Mouse (Mus musculus): ENCODE results near the gene Adcy1. TPM values are rescaled to one million over a fixed set of nuclear protein-coding genes. Genes with fewer than 3 reads are reported as not detected.
A peak's percentile ranks its signal among the peaks of the same experiment; 100 is the strongest.

Adcy1 gene
- total and polyA plus RNA-seq, 2 experiments = under 0.01 to 0.16 TPM

GRCm38 (mm10) chr11:7113687-7114086 is 50.4 kb downstream of the Adcy1 start:
- Histone ChIP-seq H3K4me3 (ENCODE audit: insufficient read depth, low read depth, low read length) (no peak overlapping the region), H3K27ac (replicated peaks; ENCODE audit: insufficient read depth, low read depth, low read length) (no peak overlapping the region), H3K9ac (ENCODE audit: low read depth, low read length) (no peak overlapping the region), H3K27me3 (ENCODE audit: control insufficient read depth, insufficient read depth, low read length) (no peaks in the 10 kb centered on the region), H3K79me2 (ENCODE audit: control insufficient read depth, insufficient read depth, low read length) (no peaks in the 10 kb centered on the region), H3K4me1 (ENCODE audit: control insufficient read depth, insufficient read depth, low read length) (no peaks in the 10 kb centered on the region), H3K36me3 (ENCODE audit: control insufficient read depth, insufficient read depth, low read length) (no peaks in the 10 kb centered on the region)
- TF ChIP-seq CTCF (IDR thresholded peaks at IDR 0.05; ENCODE audit: low read depth, low read length) (no peak), POLR2A (IDR thresholded peaks at IDR 0.05; ENCODE audit: extremely low read depth, insufficient read depth, low read length) (no peak)
- DNase-seq (ENCODE audit: extremely low read depth, low read depth, low spot score) = no peak
- WGBS = 59% methylated on average over 6 of the region's 6 CpGs

- TF ChIP-seq CTCF (IDR thresholded peaks at IDR 0.05; ENCODE audit: low read depth, low read length) = no peak
- no peak for TF ChIP-seq POLR2A (IDR thresholded peaks at IDR 0.05; ENCODE audit: extremely low read depth, insufficient read depth, low read length)
- 77% methylated on average over 9 of the region's 9 CpGs for WGBS
- H3K79me2 ChIP-seq (ENCODE audit: control insufficient read depth, insufficient read depth, low read length) = no peaks in the 10 kb centered on the region
- H3K9ac ChIP-seq (ENCODE audit: low read depth, low read length) = no peak overlapping the region
- H3K4me1 ChIP-seq (ENCODE audit: control insufficient read depth, insufficient read depth, low read length) = no peaks in the 10 kb centered on the region
- no peak overlapping the region for H3K4me3 ChIP-seq (ENCODE audit: insufficient read depth, low read depth, low read length)
- H3K36me3 ChIP-seq (ENCODE audit: control insufficient read depth, insufficient read depth, low read length) = no peaks in the 10 kb centered on the region
- DNase-seq (ENCODE audit: extremely low read depth, low read depth, low spot score) = no peak
- no peaks in the 10 kb centered on the region for H3K27me3 ChIP-seq (ENCODE audit: control insufficient read depth, insufficient read depth, low read length)
- no peak overlapping the region for H3K27ac ChIP-seq (replicated peaks; ENCODE audit: insufficient read depth, low read depth, low read length)
Observed at GRCm38 (mm10) chr11:7114312-7114711, 51.0 kb downstream of the Adcy1 start.

GRCm38 (mm10) chr11:7116647-7117046 is 53.4 kb downstream of the Adcy1 start:
- Histone ChIP-seq H3K36me3 (ENCODE audit: control insufficient read depth, insufficient read depth, low read length) (no peaks in the 10 kb centered on the region), H3K27me3 (ENCODE audit: control insufficient read depth, insufficient read depth, low read length) (no peaks in the 10 kb centered on the region), H3K4me1 (ENCODE audit: control insufficient read depth, insufficient read depth, low read length) (peaks cover 2% of the 10 kb centered on the region), H3K79me2 (ENCODE audit: control insufficient read depth, insufficient read depth, low read length) (no peaks in the 10 kb centered on the region), H3K9ac (ENCODE audit: low read depth, low read length) (no peak overlapping the region), H3K27ac (replicated peaks; ENCODE audit: insufficient read depth, low read depth, low read length) (no peak overlapping the region), H3K4me3 (ENCODE audit: insufficient read depth, low read depth, low read length) (no peak overlapping the region)
- TF ChIP-seq CTCF (IDR thresholded peaks at IDR 0.05; ENCODE audit: low read depth, low read length) (no peak), POLR2A (IDR thresholded peaks at IDR 0.05; ENCODE audit: extremely low read depth, insufficient read depth, low read length) (no peak)
- 79% methylated on average over 2 of the region's 2 CpGs for WGBS
- no peak for DNase-seq (ENCODE audit: extremely low read depth, low read depth, low spot score)

GRCm38 (mm10) chr11:7129319-7130051 is 66.2 kb downstream of the Adcy1 start:
- Histone ChIP-seq H3K4me3 (ENCODE audit: insufficient read depth, low read depth, low read length) (no peak overlapping the region), H3K9ac (ENCODE audit: low read depth, low read length) (no peak overlapping the region), H3K36me3 (ENCODE audit: control insufficient read depth, insufficient read depth, low read length) (no peaks in the 10 kb centered on the region), H3K79me2 (ENCODE audit: control insufficient read depth, insufficient read depth, low read length) (no peaks in the 10 kb centered on the region), H3K27me3 (ENCODE audit: control insufficient read depth, insufficient read depth, low read length) (no peaks in the 10 kb centered on the region), H3K4me1 (ENCODE audit: control insufficient read depth, insufficient read depth, low read length) (peaks cover 14% of the 10 kb centered on the region), H3K27ac (replicated peaks; ENCODE audit: insufficient read depth, low read depth, low read length) (no peak overlapping the region)
- DNase-seq (ENCODE audit: extremely low read depth, low read depth, low spot score) = no peak
- WGBS = 50% methylated on average over 8 of the region's 8 CpGs
- TF ChIP-seq POLR2A (IDR thresholded peaks at IDR 0.05; ENCODE audit: extremely low read depth, insufficient read depth, low read length) (no peak), CTCF (IDR thresholded peaks at IDR 0.05; ENCODE audit: low read depth, low read length) (no peak)

- no peaks in the 10 kb centered on the region for H3K79me2 ChIP-seq (ENCODE audit: control insufficient read depth, insufficient read depth, low read length)
Observed at GRCm38 (mm10) chr11:7132736-7133387, 69.6 kb downstream of the Adcy1 start.

GRCm38 (mm10) chr11:7133736-7134135 is 70.4 kb downstream of the Adcy1 start:
- peak; percentile 84 for DNase-seq (ENCODE audit: extremely low read depth, low read depth, low spot score)
- Histone ChIP-seq H3K9ac (ENCODE audit: low read depth, low read length) (no peak overlapping the region), H3K4me1 (ENCODE audit: control insufficient read depth, insufficient read depth, low read length) (peaks cover 25% of the 10 kb centered on the region), H3K79me2 (ENCODE audit: control insufficient read depth, insufficient read depth, low read length) (no peaks in the 10 kb centered on the region), H3K27ac (replicated peaks; ENCODE audit: insufficient read depth, low read depth, low read length) (peak overlapping the region; percentile 81), H3K27me3 (ENCODE audit: control insufficient read depth, insufficient read depth, low read length) (no peaks in the 10 kb centered on the region), H3K36me3 (ENCODE audit: control insufficient read depth, insufficient read depth, low read length) (no peaks in the 10 kb centered on the region), H3K4me3 (ENCODE audit: insufficient read depth, low read depth, low read length) (no peak overlapping the region)
- 40% methylated on average over 5 of the region's 5 CpGs for WGBS
- no peak for TF ChIP-seq CTCF (IDR thresholded peaks at IDR 0.05; ENCODE audit: low read depth, low read length)
- TF ChIP-seq POLR2A (IDR thresholded peaks at IDR 0.05; ENCODE audit: extremely low read depth, insufficient read depth, low read length) = no peak

More at GRCm38 (mm10) chr11:7132736-7133387, 69.6 kb downstream of the Adcy1 start:
- H3K9ac ChIP-seq (ENCODE audit: low read depth, low read length) = no peak overlapping the region
- peaks cover 25% of the 10 kb centered on the region for H3K4me1 ChIP-seq (ENCODE audit: control insufficient read depth, insufficient read depth, low read length)
- H3K27me3 ChIP-seq (ENCODE audit: control insufficient read depth, insufficient read depth, low read length) = no peaks in the 10 kb centered on the region
- no peak overlapping the region for H3K4me3 ChIP-seq (ENCODE audit: insufficient read depth, low read depth, low read length)
- TF ChIP-seq CTCF (IDR thresholded peaks at IDR 0.05; ENCODE audit: low read depth, low read length) (no peak), POLR2A (IDR thresholded peaks at IDR 0.05; ENCODE audit: extremely low read depth, insufficient read depth, low read length) (no peak)
- WGBS = 90% methylated on average over 7 of the region's 7 CpGs
- H3K36me3 ChIP-seq (ENCODE audit: control insufficient read depth, insufficient read depth, low read length) = no peaks in the 10 kb centered on the region
- peak overlapping the region; percentile 62 for H3K27ac ChIP-seq (replicated peaks; ENCODE audit: insufficient read depth, low read depth, low read length)
- DNase-seq (ENCODE audit: extremely low read depth, low read depth, low spot score) = no peak

All from liver, adult 2 months (tissue).